Mouse (Mus musculus): ENCODE data around the gene Glod4.

DNA sequence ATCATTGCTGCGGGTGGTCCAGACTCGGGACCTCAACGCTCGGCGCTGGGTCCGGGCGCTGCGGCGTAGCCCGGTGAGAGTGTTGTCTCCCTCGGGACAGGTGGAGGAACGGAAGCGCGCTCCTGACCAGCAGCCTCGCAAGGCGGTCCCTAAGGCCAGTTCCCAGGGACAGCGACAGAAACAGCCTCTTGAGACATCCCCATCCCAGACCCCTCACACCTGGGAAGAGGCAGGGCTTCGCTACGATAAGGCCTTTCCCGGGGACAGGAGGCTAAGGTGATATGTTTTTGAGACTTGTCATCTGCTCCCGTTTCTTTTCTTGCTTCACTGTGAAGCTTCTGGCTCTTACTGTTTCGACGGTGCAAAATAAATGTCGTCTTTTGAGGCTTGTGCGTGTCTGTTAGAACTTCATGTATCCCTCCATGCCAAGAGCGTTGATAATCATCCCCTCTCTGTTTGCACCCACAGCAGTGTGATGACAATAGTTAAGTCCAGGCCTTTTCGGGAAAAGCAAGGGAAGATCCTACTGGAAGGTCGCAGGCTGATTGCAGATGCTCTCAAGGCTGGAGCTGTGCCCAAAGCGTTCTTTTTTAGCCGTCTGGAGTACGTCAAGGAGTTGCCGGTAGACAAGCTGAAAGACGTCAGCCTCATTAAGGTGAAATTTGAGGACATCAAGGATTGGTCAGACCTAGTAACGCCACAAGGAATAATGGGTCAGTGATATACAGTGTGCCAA is 454 bp upstream of the Glod4 start:
- TF ChIP-seq GATA1 (IDR thresholded peaks at IDR 0.05; ENCODE audit: borderline replicate concordance, low read length) (no peak), FLI1 (IDR thresholded peaks at IDR 0.05; ENCODE audit: low read length) (no peak)
